Mouse (Mus musculus) midbrain, embryonic 11.5 days (tissue): ENCODE data around the gene Sctr. TPM values are rescaled to one million over a fixed set of nuclear protein-coding genes. Genes with fewer than 3 reads are reported as not detected.
A peak's percentile ranks its signal among the peaks of the same experiment; 100 is the strongest.

ENCODE experiments used
- ATAC-seq: fragments of 200-750 bp; cut with Nextera tagmentation; 2 replicates; pipeline ENCODE4 v1.8.0; 2017; ENCODE audit warnings: moderate TSS enrichment, moderate library complexity; ENCODE audit not compliant: low FRiP score
- DNase-seq: peaks from one replicate; pipeline ENCODE4 v3.0.0; 2015; ENCODE audit warnings: low spot score; ENCODE audit errors: missing footprints
- H3K27ac ChIP-seq: fragments of 300-500 bp; sonication (generic); 2 replicates; pipeline ENCODE4 v1.5.1; 2014; ENCODE audit warnings: low read depth, low read length
- H3K27me3 ChIP-seq: fragments of 300-500 bp; sonication (generic); 2 replicates; pipeline ENCODE4 v1.6.1; 2014; ENCODE audit warnings: mild to moderate bottlenecking, low read length, moderate library complexity, mixed read lengths; ENCODE audit not compliant: control insufficient read depth, insufficient read depth
- H3K36me3 ChIP-seq: fragments of 300-500 bp; sonication (generic); 2 replicates; pipeline ENCODE4 v1.6.1; 2014; ENCODE audit warnings: mild to moderate bottlenecking, low read length, moderate library complexity, mixed read lengths; ENCODE audit not compliant: control insufficient read depth, insufficient read depth
- H3K4me1 ChIP-seq: fragments of 300-500 bp; sonication (generic); 2 replicates; pipeline ENCODE4 v1.6.1; 2014; ENCODE audit warnings: low read length; ENCODE audit not compliant: control insufficient read depth, insufficient read depth
- H3K4me2 ChIP-seq: fragments of 300-500 bp; sonication (generic); 2 replicates; pipeline ENCODE4 v1.6.1; 2014; ENCODE audit warnings: mild to moderate bottlenecking, moderate library complexity
- H3K4me3 ChIP-seq: fragments of 300-500 bp; sonication (generic); 2 replicates; pipeline ENCODE4 v1.5.1; 2014; ENCODE audit warnings: low read depth, low read length
- H3K9ac ChIP-seq: fragments of 300-500 bp; sonication (generic); 2 replicates; pipeline ENCODE4 v1.6.1; 2014; ENCODE audit warnings: low read length
- H3K9me3 ChIP-seq: fragments of 300-500 bp; sonication (generic); 2 replicates; pipeline ENCODE4 v1.6.1; 2016; ENCODE audit warnings: low read length; ENCODE audit not compliant: control insufficient read depth
- WGBS: fragments of 180-500 bp; shearing (Covaris S2); extraction: QIAGEN DNeasy Blood & Tissue Kit; methylation state at CpG from one replicate; pipeline ENCODE4 v1.1.7; 2014; 5-methylcytosine and 5-hydroxymethylcytosine counted together
- polyA plus RNA-seq: library from polyadenylated mRNA; unstranded; fragments of >200 nt; fragmentation: Nextera tagmentation; extraction: Ambion mirVana; gene quantifications from 2 replicates; pipeline ENCODE4 v1.2.1, GENCODE M21; 2014

The Sctr gene
- polyA plus RNA-seq, 1 experiment from 2014 or later = 0.53 TPM

DNA sequence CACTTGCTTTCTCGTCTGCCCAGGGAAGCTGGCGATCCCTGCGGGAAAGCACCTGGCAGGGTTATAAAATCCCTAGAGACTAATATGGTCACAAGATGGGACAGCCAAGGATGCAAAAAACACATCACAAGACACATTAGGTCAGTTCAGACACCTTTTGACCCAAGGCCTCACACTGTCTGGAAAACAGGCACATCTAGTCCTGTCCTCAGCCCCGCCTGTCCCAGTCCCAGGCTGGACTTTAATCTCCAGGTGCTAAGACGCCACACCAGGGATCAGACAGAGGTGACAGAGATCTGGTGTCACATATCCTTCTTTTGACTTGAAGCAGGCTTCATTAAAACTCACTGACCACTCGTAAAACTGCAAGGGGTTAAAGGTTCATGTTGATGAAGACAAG, 63.5 kb downstream of the Sctr start:
- no peaks in the 10 kb centered on the region for H3K36me3 ChIP-seq
- no peak overlapping the region for H3K9ac ChIP-seq
- no peak for ATAC-seq
- no peaks in the 10 kb centered on the region for H3K9me3 ChIP-seq
- no peak overlapping the region for H3K4me2 ChIP-seq
- no peak overlapping the region for H3K27ac ChIP-seq
- WGBS = 66% methylated on average over 6 of the region's 6 CpGs
- H3K4me1 ChIP-seq = peaks cover 13% of the 10 kb centered on the region; the same call in 1 of the 2 replicates
- H3K4me3 ChIP-seq = no peak overlapping the region
- H3K27me3 ChIP-seq = peaks cover 13% of the 10 kb centered on the region
- peak; percentile 59 for DNase-seq

DNA sequence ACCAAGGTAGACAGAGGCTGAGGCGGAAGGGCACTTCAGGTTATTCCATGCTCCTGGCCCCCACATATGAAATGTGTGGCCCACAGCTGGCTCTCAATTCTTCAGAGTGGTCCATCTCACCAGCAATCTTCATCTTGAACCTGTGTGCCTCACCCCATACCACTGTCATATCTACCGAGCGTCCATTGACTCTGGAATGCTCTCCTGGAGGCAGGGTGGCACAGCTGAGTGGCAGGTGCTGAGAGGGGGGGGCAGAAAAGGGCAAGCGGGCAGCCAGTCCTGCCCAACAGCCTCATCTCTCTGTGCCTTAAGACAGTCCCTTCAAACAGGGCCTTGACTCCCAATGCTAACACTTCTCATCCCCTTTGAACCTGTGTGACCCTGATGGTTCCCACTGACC, 64.4 kb downstream of the Sctr start:
- DNase-seq = peak; percentile 75
- H3K9ac ChIP-seq = no peak overlapping the region
- 87% methylated on average over 4 of the region's 4 CpGs for WGBS
- no peaks in the 10 kb centered on the region for H3K36me3 ChIP-seq
- H3K4me1 ChIP-seq = peaks cover 13% of the 10 kb centered on the region; the same call in 1 of the 2 replicates
- no peak overlapping the region for H3K4me3 ChIP-seq
- H3K27me3 ChIP-seq = peaks cover 13% of the 10 kb centered on the region
- ATAC-seq = no peak
- no peaks in the 10 kb centered on the region for H3K9me3 ChIP-seq
- no peak overlapping the region for H3K4me2 ChIP-seq
- H3K27ac ChIP-seq = no peak overlapping the region

DNA sequence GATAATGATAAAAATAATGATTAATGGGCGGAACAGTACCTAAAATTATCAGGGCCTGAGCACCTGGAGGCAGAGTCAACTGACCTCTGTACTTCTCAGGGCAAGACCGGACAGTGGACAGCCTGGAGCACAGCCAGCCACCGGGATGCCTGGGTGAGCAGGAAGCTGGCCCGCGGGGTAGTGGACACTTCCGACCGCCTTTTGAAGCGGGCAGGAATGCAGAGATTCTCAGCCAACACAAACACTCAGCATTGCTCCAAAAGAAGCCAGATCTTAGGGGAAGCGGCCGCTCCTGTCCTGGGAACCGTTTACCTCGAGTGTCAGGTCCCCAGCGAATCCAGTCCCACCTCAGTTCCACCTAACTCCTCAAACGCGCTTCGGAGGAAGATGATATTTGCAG, 66.2 kb downstream of the Sctr start:
- WGBS = 12% methylated on average over 16 of the region's 16 CpGs
- H3K4me1 ChIP-seq = peaks cover 15% of the 10 kb centered on the region; the same call in 1 of the 2 replicates
- DNase-seq (no peak), ATAC-seq (no peak)
- H3K27ac ChIP-seq = no peak overlapping the region
- peak overlapping the region; percentile 76 for H3K4me2 ChIP-seq
- peaks cover 13% of the 10 kb centered on the region for H3K27me3 ChIP-seq
- H3K9me3 ChIP-seq = no peaks in the 10 kb centered on the region
- peak overlapping the region; percentile 33; the same call in 1 of the 2 replicates for H3K4me3 ChIP-seq
- H3K9ac ChIP-seq = peak overlapping the region; percentile 6; the same call in 1 of the 2 replicates
- H3K36me3 ChIP-seq = no peaks in the 10 kb centered on the region

GRCm38 (mm10) chr1:120073519-120074306, 67.0 kb downstream of the Sctr start, which contains the start of gene Tmem37:
Gene Tmem37 (minus strand): TSS chr1:120074074.
- DNase-seq = peak; percentile 96
- H3K9me3 ChIP-seq = no peaks in the 10 kb centered on the region
- under 1% methylated on average over 40 of the region's 40 CpGs for WGBS
- peaks cover 17% of the 10 kb centered on the region; the same call in 1 of the 2 replicates for H3K4me1 ChIP-seq
- peak within 1 kb of the TSS; percentile 76 for H3K4me2 ChIP-seq
- peak within 1 kb of the TSS; percentile 33 for H3K4me3 ChIP-seq
- H3K36me3 ChIP-seq = no peaks in the 10 kb centered on the region
- peak within 1 kb of the TSS; percentile 40; the same call in 1 of the 2 replicates for H3K9ac ChIP-seq
- no peak within 1 kb of the TSS for H3K27ac ChIP-seq
- ATAC-seq = peak; percentile 88
- peaks cover 13% of the 10 kb centered on the region for H3K27me3 ChIP-seq

DNA sequence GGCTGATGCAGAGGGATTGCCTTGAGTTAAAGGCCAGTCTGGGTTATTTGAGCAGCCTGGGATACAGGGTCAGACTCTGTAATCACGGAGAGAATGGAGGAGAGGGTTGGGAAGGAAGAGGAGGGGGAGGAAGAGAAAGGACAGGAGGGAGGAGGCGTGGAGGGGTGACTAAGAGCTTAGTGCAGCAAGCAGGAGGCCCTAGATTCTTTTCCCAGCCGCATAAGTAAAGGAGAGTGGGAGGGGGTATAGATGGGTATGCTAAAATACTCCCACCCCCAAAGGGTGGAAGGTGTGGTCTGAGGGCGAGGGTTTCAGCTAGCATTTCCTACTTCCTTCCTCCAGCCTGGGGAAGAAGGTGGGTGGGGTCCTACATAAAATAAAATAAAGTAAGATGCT, 67.6 kb downstream of the Sctr start:
- H3K4me3 ChIP-seq = no peak overlapping the region
- no peak overlapping the region for H3K27ac ChIP-seq
- H3K4me1 ChIP-seq = peaks cover 17% of the 10 kb centered on the region; the same call in 1 of the 2 replicates
- H3K36me3 ChIP-seq = no peaks in the 10 kb centered on the region
- H3K27me3 ChIP-seq = peaks cover 13% of the 10 kb centered on the region
- H3K9ac ChIP-seq = peak overlapping the region; percentile 40; the same call in 1 of the 2 replicates
- DNase-seq = no peak
- no peaks in the 10 kb centered on the region for H3K9me3 ChIP-seq
- peak overlapping the region; percentile 76 for H3K4me2 ChIP-seq
- peak; percentile 6 for ATAC-seq
- WGBS = 8% methylated on average over 4 of the region's 4 CpGs

GRCm38 (mm10) chr1:120074931-120075330, 68.2 kb downstream of the Sctr start:
- no peak for ATAC-seq
- Histone ChIP-seq H3K4me1 (peaks cover 17% of the 10 kb centered on the region; the same call in 1 of the 2 replicates), H3K4me3 (no peak overlapping the region), H3K27me3 (peaks cover 13% of the 10 kb centered on the region), H3K4me2 (no peak overlapping the region), H3K27ac (no peak overlapping the region), H3K36me3 (no peaks in the 10 kb centered on the region), H3K9ac (no peak overlapping the region), H3K9me3 (no peaks in the 10 kb centered on the region)
- WGBS = 72% methylated on average over 4 of the region's 4 CpGs
- no peak for DNase-seq

DNA sequence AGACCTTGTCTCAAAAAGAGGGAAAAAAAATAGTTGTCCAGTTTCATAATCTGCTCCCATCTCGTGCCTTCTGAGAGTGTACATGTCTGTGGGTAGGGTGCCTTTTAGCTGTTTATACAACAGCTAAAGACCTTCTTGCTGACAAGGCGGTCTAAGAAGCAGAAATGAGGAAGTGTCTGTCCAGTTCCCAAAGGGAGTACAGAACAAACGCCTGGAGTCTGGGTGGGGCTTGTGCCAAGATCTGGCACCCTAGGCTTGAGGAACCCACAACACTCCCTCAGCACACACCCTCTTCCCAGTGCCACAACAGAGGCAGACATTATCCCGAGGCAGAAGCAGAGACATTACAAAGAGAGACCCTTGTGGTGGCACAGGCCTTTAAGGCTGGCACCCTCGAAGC, 68.8 kb downstream of the Sctr start:
- DNase-seq = no peak
- 86% methylated on average over 5 of the region's 5 CpGs for WGBS
- no peak for ATAC-seq
- Histone ChIP-seq H3K36me3 (no peaks in the 10 kb centered on the region), H3K27ac (no peak overlapping the region), H3K4me3 (no peak overlapping the region), H3K4me1 (peaks cover 17% of the 10 kb centered on the region; the same call in 1 of the 2 replicates), H3K4me2 (no peak overlapping the region), H3K9me3 (no peaks in the 10 kb centered on the region), H3K27me3 (peaks cover 13% of the 10 kb centered on the region), H3K9ac (no peak overlapping the region)

- no peak overlapping the region for H3K9ac ChIP-seq
- no peaks in the 10 kb centered on the region for H3K9me3 ChIP-seq
- DNase-seq (no peak), ATAC-seq (no peak)
- peaks cover 10% of the 10 kb centered on the region for H3K27me3 ChIP-seq
- H3K4me1 ChIP-seq = peaks cover 17% of the 10 kb centered on the region; the same call in 1 of the 2 replicates
- H3K4me2 ChIP-seq = no peak overlapping the region
- H3K27ac ChIP-seq = no peak overlapping the region
- H3K36me3 ChIP-seq = no peaks in the 10 kb centered on the region
- WGBS = 14% methylated on average over 9 of the region's 9 CpGs
- H3K4me3 ChIP-seq = no peak overlapping the region
These were observed 71.2 kb downstream of the Sctr start for GRCm38 (mm10) chr1:120077746-120078410.

DNA sequence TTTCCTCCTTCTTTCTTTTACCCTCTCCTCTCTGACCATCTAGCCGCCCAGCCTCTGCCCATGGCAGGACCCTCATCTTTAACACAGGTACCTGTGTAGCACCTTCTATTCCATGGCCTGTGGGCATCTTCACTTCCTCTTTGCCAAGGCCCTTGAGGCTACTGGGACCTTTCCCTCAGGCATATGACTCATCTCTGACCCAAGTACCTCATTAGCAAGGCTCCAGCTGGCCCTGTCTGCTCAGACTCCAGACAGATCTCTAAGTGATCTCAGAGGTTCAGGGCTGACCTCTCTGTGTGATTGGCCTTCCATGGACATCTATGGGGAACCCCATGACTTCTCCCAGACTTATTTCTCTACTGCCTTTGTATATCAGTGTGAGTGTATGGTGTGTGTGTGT, 73.9 kb downstream of the Sctr start:
- no peaks in the 10 kb centered on the region for H3K36me3 ChIP-seq
- no peak overlapping the region for H3K4me3 ChIP-seq
- no peak overlapping the region for H3K4me2 ChIP-seq
- 87% methylated on average over 1 of the region's 1 CpGs for WGBS
- ATAC-seq (no peak), DNase-seq (no peak)
- H3K9me3 ChIP-seq = no peaks in the 10 kb centered on the region
- no peak overlapping the region for H3K27ac ChIP-seq
- peaks cover 4% of the 10 kb centered on the region; the same call in 1 of the 2 replicates for H3K4me1 ChIP-seq
- H3K27me3 ChIP-seq = no peaks in the 10 kb centered on the region
- no peak overlapping the region for H3K9ac ChIP-seq
